Mouse (Mus musculus): ENCODE results near the gene Serpinb6c. TPM values are rescaled to one million over a fixed set of nuclear protein-coding genes. Genes with fewer than 3 reads are reported as not detected.

The Serpinb6c gene
- polyA plus RNA-seq, 1 experiment: 0.20 TPM

Other genes with a start within 250 kb of the Serpinb6c start
- not detected in 2 replicates for gene Serpinb6d, start 244.3 kb downstream of the Serpinb6c start, polyA plus RNA-seq (2012; rRNA removed)
- not detected in 2 replicates for gene Serpinb6e, start 62.3 kb downstream of the Serpinb6c start, polyA plus RNA-seq (2012; rRNA removed)
- gene Nqo2, start 59.0 kb upstream of the Serpinb6c start, polyA plus RNA-seq (2012; rRNA removed): 7.1 and 9.4 TPM in 2 replicates
- gene Ripk1, start 96.7 kb upstream of the Serpinb6c start, polyA plus RNA-seq (2012; rRNA removed): 8.2 and 12.3 TPM in 2 replicates
- gene Serpinb6a, start 97.1 kb upstream of the Serpinb6c start, polyA plus RNA-seq (2012; rRNA removed): 55.4 and 57.2 TPM in 2 replicates
- 56.5 and 58.3 TPM in 2 replicates for gene Bphl, start 131.9 kb upstream of the Serpinb6c start, polyA plus RNA-seq (2012; rRNA removed)
- gene Tubb2a, start 172.3 kb upstream of the Serpinb6c start, polyA plus RNA-seq (2012; rRNA removed): 179 and 400 TPM in 2 replicates
- gene Tubb2b, start 224.8 kb upstream of the Serpinb6c start, polyA plus RNA-seq (2012; rRNA removed): 61.4 and 74.7 TPM in 2 replicates